Mouse (Mus musculus): ENCODE data around the gene Pax5. TPM values are rescaled to one million over a fixed set of nuclear protein-coding genes. Genes with fewer than 3 reads are reported as not detected.

Gene Pax5
- polyA plus RNA-seq, 2 experiments = 0.05 TPM; not detected in 1

- no peak overlapping the region for H3K9ac ChIP-seq (ENCODE audit: low read depth, low read length, severe bottlenecking)
- no peaks in the 10 kb centered on the region; the same call in 1 of the 2 replicates for H3K27me3 ChIP-seq (ENCODE audit: control insufficient read depth, insufficient read depth, low read length)
- WGBS = 89% methylated on average over 4 of the region's 4 CpGs
- H3K27ac ChIP-seq (replicated peaks; ENCODE audit: low read depth, low read length) = no peak overlapping the region
- no peaks in the 10 kb centered on the region for H3K36me3 ChIP-seq (ENCODE audit: control insufficient read depth, insufficient read depth, low read length)
- no peaks in the 10 kb centered on the region for H3K9me3 ChIP-seq (ENCODE audit: control insufficient read depth, low read length)
- no peak for DNase-seq (ENCODE audit: low spot score)
- no peak for ATAC-seq (ENCODE audit: low FRiP score, low read depth)
- no peak overlapping the region for H3K4me3 ChIP-seq (replicated peaks; ENCODE audit: low read length)
- no peaks in the 10 kb centered on the region for H3K4me1 ChIP-seq (ENCODE audit: control insufficient read depth, insufficient read depth, low read length)
- H3K4me2 ChIP-seq (replicated peaks; ENCODE audit: low read depth, low read length, severe bottlenecking) = no peak overlapping the region
- TF ChIP-seq POLR2A (IDR thresholded peaks at IDR 0.05; ENCODE audit: borderline replicate concordance, extremely low read depth, insufficient read depth, insufficient read length) = no peak
These were observed 196.3 kb downstream of the Pax5 start for GRCm38 (mm10) chr4:44513981-44514380.

- Histone ChIP-seq H3K4me1 (ENCODE audit: control insufficient read depth, insufficient read depth, low read length) (no peaks in the 10 kb centered on the region), H3K27me3 (ENCODE audit: control insufficient read depth, insufficient read depth, low read length) (peaks cover 13% of the 10 kb centered on the region; the same call in 1 of the 2 replicates), H3K9ac (ENCODE audit: low read depth, low read length, severe bottlenecking) (no peak overlapping the region), H3K4me2 (replicated peaks; ENCODE audit: low read depth, low read length, severe bottlenecking) (no peak overlapping the region), H3K36me3 (ENCODE audit: control insufficient read depth, insufficient read depth, low read length) (no peaks in the 10 kb centered on the region), H3K9me3 (ENCODE audit: control insufficient read depth, low read length) (no peaks in the 10 kb centered on the region), H3K27ac (replicated peaks; ENCODE audit: low read depth, low read length) (no peak overlapping the region), H3K4me3 (replicated peaks; ENCODE audit: low read length) (no peak overlapping the region)
- no peak for TF ChIP-seq POLR2A (IDR thresholded peaks at IDR 0.05; ENCODE audit: borderline replicate concordance, extremely low read depth, insufficient read depth, insufficient read length)
- ATAC-seq (ENCODE audit: low FRiP score, low read depth) = no peak
- 6% methylated on average over 7 of the region's 7 CpGs for WGBS
- DNase-seq (ENCODE audit: low spot score) = peak; percentile 92
These were observed 198.6 kb downstream of the Pax5 start for GRCm38 (mm10) chr4:44511682-44512081.

- no peaks in the 10 kb centered on the region for H3K9me3 ChIP-seq (ENCODE audit: control insufficient read depth, low read length)
- H3K27ac ChIP-seq (replicated peaks; ENCODE audit: low read depth, low read length) = no peak overlapping the region
- H3K36me3 ChIP-seq (ENCODE audit: control insufficient read depth, insufficient read depth, low read length) = no peaks in the 10 kb centered on the region
- no peak overlapping the region for H3K9ac ChIP-seq (ENCODE audit: low read depth, low read length, severe bottlenecking)
- WGBS = 14% methylated on average over 25 of the region's 25 CpGs
- DNase-seq (ENCODE audit: low spot score) (no peak), ATAC-seq (ENCODE audit: low FRiP score, low read depth) (no peak)
- no peaks in the 10 kb centered on the region for H3K4me1 ChIP-seq (ENCODE audit: control insufficient read depth, insufficient read depth, low read length)
- H3K27me3 ChIP-seq (ENCODE audit: control insufficient read depth, insufficient read depth, low read length) = peaks cover 13% of the 10 kb centered on the region; the same call in 1 of the 2 replicates
- H3K4me2 ChIP-seq (replicated peaks; ENCODE audit: low read depth, low read length, severe bottlenecking) = no peak overlapping the region
- H3K4me3 ChIP-seq (replicated peaks; ENCODE audit: low read length) = no peak overlapping the region
- TF ChIP-seq POLR2A (IDR thresholded peaks at IDR 0.05; ENCODE audit: borderline replicate concordance, extremely low read depth, insufficient read depth, insufficient read length) = no peak
These were observed 201.7 kb downstream of the Pax5 start for GRCm38 (mm10) chr4:44508386-44509226.

- Histone ChIP-seq H3K27me3 (ENCODE audit: control insufficient read depth, insufficient read depth, low read length) (peaks cover 13% of the 10 kb centered on the region; the same call in 1 of the 2 replicates), H3K4me2 (replicated peaks; ENCODE audit: low read depth, low read length, severe bottlenecking) (no peak overlapping the region), H3K4me3 (replicated peaks; ENCODE audit: low read length) (no peak overlapping the region), H3K4me1 (ENCODE audit: control insufficient read depth, insufficient read depth, low read length) (no peaks in the 10 kb centered on the region), H3K9ac (ENCODE audit: low read depth, low read length, severe bottlenecking) (no peak overlapping the region), H3K36me3 (ENCODE audit: control insufficient read depth, insufficient read depth, low read length) (no peaks in the 10 kb centered on the region), H3K27ac (replicated peaks; ENCODE audit: low read depth, low read length) (no peak overlapping the region), H3K9me3 (ENCODE audit: control insufficient read depth, low read length) (no peaks in the 10 kb centered on the region)
- TF ChIP-seq POLR2A (IDR thresholded peaks at IDR 0.05; ENCODE audit: borderline replicate concordance, extremely low read depth, insufficient read depth, insufficient read length) = no peak
- WGBS = 10% methylated on average over 14 of the region's 14 CpGs
- DNase-seq (ENCODE audit: low spot score) (no peak), ATAC-seq (ENCODE audit: low FRiP score, low read depth) (no peak)
These were observed 202.4 kb downstream of the Pax5 start for GRCm38 (mm10) chr4:44507861-44508260.

GRCm38 (mm10) chr4:44504998-44505397 lies 205.3 kb downstream of the Pax5 start:
- Histone ChIP-seq H3K27ac (replicated peaks; ENCODE audit: low read depth, low read length) (no peak overlapping the region), H3K4me1 (ENCODE audit: control insufficient read depth, insufficient read depth, low read length) (no peaks in the 10 kb centered on the region), H3K4me2 (replicated peaks; ENCODE audit: low read depth, low read length, severe bottlenecking) (no peak overlapping the region), H3K4me3 (replicated peaks; ENCODE audit: low read length) (no peak overlapping the region), H3K9ac (ENCODE audit: low read depth, low read length, severe bottlenecking) (no peak overlapping the region), H3K9me3 (ENCODE audit: control insufficient read depth, low read length) (no peaks in the 10 kb centered on the region), H3K27me3 (ENCODE audit: control insufficient read depth, insufficient read depth, low read length) (peaks cover 13% of the 10 kb centered on the region; the same call in 1 of the 2 replicates), H3K36me3 (ENCODE audit: control insufficient read depth, insufficient read depth, low read length) (no peaks in the 10 kb centered on the region)
- DNase-seq (ENCODE audit: low spot score) = no peak
- no peak for ATAC-seq (ENCODE audit: low FRiP score, low read depth)
- 69% methylated on average over 7 of the region's 7 CpGs for WGBS
- no peak for TF ChIP-seq POLR2A (IDR thresholded peaks at IDR 0.05; ENCODE audit: borderline replicate concordance, extremely low read depth, insufficient read depth, insufficient read length)

Data from limb, embryonic 14.5 days (tissue).